Mouse (Mus musculus) layer of hippocampus, adult 11-12 months (tissue): ENCODE results near the gene Pdzph1.
A peak's percentile ranks its signal among the peaks of the same experiment; 100 is the strongest.

Experiments used
- DNase-seq: peaks from one replicate; pipeline ENCODE4 v3.0.0; 2022; ENCODE audit warnings: low spot score

Gene Pdzph1

DNA sequence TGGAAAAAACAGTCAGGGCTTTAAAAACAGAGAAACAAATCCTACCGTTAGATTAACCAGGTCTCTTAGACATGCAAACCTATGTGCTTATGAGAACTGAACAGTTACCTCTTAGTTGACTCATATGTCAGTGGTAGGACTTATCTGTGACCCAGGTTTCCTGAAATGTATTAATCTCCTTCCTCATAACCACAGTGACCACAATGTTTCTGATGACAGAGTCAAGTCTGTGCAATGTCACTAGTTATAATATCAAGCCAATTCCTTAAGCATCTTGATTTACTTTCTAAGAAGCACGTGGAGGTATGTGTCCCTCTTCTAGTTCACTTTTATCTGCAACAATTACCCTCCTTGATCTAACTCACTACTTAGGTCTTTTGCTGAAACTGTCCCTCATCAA is 68.4 kb downstream of the Pdzph1 start:
- DNase-seq = no peak

GRCm38 (mm10) chr17:58919927-58920326 is 71.2 kb downstream of the Pdzph1 start:
- DNase-seq = no peak

GRCm38 (mm10) chr17:58919061-58919460 is 72.1 kb downstream of the Pdzph1 start:
- DNase-seq = peak; percentile 46

GRCm38 (mm10) chr17:58918539-58918938 is 72.6 kb downstream of the Pdzph1 start:
- no peak for DNase-seq

GRCm38 (mm10) chr17:58911564-58911963 is 79.6 kb downstream of the Pdzph1 start:
- DNase-seq = no peak

- peak; percentile 52 for DNase-seq
Measured at GRCm38 (mm10) chr17:58909061-58909661, 82.0 kb downstream of the Pdzph1 start.

DNA sequence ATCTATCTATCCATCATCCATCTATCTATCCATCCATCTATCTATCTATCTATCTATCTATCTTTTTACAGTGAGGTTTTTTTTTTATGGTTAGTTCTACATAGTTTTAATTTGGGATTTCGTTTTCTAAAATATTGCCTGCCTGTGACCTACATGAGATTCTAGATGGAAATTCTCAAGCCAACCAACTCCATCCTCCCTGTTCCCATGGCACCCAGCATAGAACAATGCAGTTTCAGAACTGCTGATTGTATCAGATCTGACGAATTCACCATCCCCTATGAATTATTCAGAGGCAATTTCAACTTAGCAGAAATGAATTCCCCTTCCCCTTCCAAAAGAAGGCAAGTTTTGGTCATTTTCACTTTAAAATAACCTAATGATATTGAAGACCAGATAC is 85.2 kb downstream of the Pdzph1 start:
- no peak for DNase-seq

DNA sequence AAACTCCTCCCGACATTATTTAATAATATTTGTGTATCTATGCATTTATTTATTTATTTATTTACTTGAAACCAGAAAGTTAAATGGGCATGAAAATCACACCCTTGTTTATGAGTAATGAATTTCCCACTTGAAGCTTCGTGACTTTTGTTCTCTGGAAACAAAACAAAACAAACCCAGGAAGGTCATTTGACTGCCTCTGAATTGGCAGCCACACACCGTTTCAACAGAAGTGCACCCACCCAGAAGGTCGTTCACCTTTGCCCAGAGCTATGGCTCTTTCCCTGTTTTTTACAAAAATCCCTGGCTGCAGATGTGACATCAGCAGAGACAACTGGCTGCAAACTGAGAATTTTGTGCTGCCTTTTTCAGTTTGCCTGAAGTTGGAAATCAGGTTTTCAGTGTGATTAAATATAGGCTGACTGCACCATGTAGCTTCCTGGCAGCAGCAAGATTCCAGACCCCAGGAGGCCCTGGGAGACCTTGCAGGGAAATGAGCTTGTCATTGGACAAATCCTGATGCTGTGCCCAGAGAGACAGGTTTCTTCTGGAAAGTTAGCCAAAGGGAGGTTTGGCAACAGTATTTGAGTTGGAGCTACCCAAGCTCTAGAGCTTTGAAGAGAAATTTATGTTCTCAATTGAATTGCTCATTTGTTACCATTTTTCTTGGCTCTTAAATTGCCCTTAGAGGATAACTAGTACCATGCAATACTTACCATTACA is 99.5 kb downstream of the Pdzph1 start:
- no peak for DNase-seq

GRCm38 (mm10) chr17:58889905-58890645 is 101.1 kb downstream of the Pdzph1 start:
- no peak for DNase-seq

DNA sequence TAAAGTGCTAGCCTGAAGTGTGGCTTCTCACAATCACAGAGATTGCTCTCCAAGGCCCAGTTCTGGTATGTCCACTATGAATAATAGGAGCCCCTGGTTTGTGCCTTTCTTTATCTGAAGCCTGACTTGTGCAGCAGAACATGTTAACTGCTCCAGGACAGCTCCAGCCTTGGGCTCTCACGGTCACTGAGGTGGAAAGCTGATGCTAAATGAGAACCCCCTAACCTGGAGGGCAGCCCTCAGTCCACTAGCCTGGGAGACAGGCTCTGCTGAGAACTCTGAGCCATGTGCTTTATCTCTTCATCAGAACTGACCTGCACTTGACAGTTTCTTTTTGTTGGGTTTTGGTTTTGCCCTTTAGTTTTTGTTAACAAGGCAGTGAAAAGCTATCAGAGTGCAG is 106.8 kb downstream of the Pdzph1 start:
- DNase-seq = no peak

GRCm38 (mm10) chr17:58873356-58873755 is 117.8 kb downstream of the Pdzph1 start:
- no peak for DNase-seq

- no peak for DNase-seq
Measured at GRCm38 (mm10) chr17:58870795-58871194, 120.4 kb downstream of the Pdzph1 start.
